Mouse (Mus musculus) embryo, embryonic 11.5 days (tissue): ENCODE results near the gene Chst14.

Experiments
- DNase-seq: peaks from one replicate; pipeline ENCODE4 v3.0.0-alpha.2; 2012; ENCODE audit warnings: low read depth, low spot score

The Chst14 gene

GRCm38 (mm10) chr2:118926361-118926997 is at the start of gene Chst14:
Chst14 (plus strand) TSS chr2:118926496.
- DNase-seq, result peak; percentile 63

- no peak for DNase-seq
Observed at GRCm38 (mm10) chr2:118881019-118881418, 45.3 kb upstream of the Chst14 start.

DNA sequence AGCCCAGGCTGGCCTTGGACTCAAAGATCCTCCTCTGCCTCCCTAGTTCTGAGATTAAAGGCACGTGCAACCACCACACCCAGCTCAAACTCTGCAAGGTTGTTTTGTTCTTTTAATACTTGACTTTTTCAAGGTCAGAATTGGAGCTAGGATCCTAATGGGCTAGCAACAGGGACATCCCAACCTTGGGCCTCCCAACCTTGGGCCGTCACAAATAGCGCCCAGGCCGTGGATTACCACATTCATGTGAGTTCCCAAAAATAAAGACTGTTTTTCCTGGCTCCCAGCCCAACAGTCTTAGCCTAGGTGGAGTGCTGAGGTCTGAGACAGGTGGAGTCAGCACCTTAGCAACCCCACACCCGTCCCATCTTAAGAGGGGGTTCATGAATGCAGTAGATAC is 44.3 kb upstream of the Chst14 start:
- DNase-seq, result no peak

DNA sequence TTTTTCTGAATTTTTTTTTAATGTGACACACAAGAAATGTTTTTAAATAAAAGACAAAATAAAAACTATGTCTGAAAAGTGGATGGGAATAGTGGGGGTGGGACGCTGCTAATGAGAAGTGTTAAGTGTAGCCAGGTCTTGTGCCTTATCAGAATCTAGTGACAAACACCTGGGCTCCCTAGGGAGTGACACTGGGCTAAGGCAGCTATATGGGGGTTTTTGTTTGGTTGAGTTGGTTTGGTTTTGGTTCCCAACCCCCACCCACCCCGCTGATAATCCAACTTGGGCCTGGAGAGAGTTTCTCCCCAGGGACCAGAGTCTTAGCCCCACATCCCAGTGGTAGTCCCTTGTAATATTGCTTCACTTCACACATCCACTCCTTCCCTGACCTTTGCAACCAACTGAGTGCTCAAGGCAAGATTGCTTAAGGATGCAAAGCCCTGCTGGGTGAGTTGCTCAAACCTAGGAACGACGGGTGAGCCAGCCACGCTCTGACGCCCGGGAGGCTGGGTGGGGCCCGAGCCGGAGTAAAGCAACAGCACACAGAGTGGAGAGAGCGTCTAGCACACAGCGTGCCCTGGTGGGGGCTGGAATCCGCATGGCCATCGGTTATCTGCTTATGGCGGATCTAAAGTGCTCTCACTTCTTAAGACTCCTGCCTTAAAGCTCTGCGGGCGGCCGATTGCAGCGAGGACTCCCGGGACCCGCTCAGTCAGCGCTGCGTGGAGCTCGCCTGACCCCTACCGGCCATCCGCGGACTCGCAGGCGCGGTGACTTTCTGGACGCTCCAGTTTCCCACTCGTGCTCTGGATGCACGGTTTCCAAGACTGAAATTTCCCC is 43.2 kb upstream of the Chst14 start:
- DNase-seq, result peak; percentile 61

GRCm38 (mm10) chr2:118887440-118887839 is 38.9 kb upstream of the Chst14 start:
- DNase-seq, result no peak

DNA sequence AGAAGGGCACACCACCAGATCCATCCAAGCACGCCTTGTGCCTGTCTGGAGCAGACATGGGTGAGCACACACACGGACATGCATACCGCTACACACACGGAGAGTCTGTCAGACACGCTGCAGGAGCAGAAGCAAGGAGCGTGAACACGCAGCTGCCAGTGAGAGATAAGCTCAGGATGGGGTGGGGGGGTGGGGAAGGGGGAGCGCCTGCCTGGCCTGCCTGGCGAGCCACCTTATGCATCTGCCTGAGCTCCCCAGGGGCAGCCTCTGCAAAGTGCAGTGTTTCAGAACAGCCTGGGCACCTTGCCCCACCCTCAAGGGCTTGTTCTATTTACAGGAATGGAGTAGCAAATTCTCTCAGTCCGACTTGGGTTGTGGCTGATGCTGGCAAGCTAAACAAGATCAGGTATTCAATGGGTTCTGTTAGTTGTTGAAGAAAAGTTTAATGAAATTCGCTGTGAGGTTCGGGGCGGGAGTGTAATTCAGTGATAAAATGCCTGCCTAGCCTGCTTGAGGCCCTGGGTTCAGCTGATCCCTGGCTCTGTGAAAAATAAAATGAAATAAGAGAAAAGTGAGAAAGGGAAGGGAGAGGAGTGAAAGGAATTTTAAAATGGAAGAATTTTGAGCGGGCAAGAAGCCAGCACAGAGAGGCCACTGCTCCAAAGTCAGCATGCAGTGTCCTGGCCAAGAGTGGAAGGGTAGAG is 38.3 kb upstream of the Chst14 start:
- no peak for DNase-seq

- DNase-seq, result no peak
Observed at GRCm38 (mm10) chr2:118891173-118891572, 35.1 kb upstream of the Chst14 start.

DNA sequence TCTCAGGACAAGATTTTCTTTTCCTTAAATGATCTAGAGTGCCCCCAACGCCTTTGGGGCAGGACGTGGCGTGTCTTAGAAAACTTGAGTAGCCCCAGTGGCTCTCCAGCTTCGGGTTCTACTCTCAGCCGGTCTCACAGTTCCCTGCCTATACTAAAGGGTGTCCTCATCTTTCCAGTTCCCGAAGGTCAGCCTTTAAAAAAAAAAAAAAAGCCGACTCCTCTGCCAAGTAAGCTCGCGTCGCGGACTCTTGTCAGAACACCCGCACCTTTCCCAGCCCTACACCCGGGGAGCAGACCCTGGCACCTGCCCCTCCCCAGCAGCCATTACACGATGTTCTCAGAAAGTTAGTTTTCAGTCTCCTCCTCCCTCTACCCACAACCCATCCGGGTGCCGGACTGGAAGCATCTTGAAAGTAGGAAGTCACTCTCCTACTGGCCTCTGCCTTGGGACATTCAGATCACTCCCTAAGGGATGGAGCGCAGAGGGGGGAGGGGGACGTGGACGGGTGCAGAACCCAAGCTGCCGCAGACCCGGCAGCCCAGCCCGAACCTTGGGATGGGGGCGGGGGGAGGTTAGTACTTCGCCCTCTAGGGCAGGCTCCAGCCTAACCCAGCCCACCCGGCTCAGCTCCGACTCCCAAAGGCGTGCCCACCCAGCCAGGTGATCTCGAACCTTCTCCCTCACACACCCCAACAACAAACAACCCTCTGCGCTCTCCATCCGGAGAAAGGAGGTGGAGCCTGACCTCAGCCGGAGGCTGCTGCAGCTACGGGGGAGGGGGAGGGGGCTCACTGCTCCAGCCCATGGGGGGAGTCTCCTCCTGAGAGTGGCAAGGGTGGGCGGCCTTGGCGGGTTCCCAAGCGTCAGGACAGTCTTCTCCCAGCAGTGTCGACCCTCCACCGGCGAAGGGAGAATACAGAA is 30.0 kb upstream of the Chst14 start:
- no peak for DNase-seq

DNA sequence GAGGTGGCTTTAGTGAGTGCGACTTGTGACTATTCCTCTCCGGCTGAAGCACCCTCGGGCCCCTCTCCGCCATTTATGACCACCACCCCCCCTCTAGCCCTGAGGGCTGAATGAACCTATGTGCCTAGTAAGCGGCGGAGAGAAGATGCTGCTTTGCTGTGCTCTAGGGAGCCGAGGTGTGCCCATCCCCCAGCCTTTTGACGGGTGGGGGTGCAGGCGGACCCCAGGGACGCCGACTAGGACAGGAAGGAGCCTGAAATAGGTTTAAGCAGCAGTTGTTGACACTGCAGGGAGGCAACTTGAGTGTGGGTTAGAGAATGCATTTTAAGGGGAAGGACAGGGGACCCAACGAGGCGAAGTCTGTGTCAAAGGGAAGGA is 29.4 kb upstream of the Chst14 start:
- DNase-seq, result no peak

DNA sequence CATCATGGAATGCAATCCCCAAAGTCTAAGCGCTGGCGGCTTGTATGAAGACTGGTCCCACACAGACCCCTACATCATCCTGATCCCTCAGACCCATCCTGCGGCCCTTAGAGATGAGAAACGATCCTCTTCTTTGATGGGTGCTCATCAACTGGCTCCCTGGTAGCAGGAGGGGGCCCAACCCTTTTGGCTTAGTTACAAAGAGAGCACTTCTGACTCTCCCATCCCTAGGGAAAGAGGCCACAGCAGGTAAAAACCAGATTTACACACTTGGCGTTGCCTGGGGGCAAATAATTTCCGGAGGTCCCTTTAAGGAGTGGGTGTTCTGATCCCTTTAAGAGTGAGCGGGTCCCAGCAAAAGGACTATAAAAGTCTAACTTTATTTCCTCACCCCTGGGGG is 28.9 kb upstream of the Chst14 start:
- no peak for DNase-seq

- no peak for DNase-seq
Observed at GRCm38 (mm10) chr2:118897808-118898207, 28.5 kb upstream of the Chst14 start.

DNA sequence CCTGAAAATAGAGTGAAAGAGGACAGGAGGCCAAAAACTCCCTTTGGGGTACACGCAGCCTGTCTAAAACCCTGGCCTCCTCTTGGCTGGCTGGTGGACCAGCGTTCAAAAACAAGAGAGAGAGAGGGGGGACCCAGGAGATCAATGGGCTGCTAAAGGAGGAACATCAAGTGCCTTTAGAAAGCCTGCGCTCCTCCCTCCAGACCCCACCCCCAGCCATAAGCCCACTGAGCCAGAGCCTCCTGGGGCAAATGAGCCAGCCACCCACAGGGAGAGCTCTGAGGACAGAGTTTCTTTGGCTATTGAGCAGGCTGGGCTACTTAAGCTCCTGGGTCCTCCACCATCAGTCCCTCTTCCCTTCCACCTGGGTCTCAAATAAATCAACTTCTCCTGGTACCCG is 27.5 kb upstream of the Chst14 start:
- no peak for DNase-seq

DNA sequence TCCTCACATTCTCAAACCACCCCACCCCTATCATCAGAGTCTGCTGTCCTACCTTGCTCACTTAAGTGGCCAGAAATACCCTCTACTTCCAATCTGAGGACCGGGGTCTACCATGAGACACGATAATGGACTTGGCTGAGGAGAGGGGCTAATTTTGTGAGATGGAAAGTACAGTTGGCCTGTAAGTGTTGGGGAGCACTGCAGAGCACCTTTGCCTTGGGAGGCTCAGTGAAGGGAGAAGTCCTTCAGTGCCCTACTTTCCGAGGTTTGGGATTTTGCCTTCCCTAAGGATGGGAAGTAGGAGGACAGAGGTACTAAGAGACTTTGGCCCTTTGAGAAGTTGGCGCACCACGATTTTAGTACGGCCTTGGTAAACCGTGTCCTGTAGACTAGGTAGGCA is 27.0 kb upstream of the Chst14 start:
- DNase-seq, result no peak

DNA sequence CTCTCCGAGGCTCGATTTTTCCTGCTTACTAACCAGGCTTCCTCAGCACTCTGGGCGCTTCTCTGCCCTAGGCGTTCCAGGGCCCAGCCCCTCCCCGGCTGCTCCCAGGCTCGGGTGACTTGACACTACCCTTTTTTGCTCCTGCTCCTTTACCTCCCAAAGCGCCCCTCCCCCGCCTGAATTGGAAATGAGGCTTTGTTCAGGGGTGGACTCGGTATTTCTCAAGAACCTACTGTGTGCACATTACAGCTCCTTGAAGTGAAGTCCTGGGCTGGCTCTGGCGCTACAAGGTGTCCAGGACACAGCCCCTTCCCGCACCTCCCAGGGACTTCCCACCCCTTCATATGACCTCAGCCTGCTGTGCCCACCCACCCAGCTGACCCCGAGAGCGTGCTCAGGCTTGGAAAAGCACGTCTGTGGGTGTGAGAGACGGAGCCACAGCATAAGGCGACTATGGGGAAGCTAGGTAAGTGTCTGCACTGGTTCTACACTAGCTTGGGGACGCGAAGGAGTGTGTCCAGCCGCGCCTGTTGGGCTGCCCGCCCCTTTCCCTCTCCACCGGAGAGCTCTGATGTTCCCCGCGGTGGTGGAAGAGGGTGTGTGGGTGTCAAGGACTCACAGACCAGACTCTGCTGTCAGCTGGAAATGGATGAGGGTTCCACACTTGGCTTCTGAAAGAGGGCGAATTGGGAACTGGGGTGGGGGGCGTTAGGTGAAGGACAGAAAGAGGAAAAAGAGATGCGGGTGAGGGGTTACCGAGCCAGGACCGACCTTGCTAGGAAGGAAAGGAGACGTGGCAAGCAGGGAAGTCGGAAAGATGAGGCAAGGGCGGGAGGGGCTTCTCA is 26.1 kb upstream of the Chst14 start, which contains the start of gene Bahd1:
Gene Bahd1 (plus strand): TSS at position 397 of the 845 bp plus-strand sequence.
- no peak for DNase-seq

DNA sequence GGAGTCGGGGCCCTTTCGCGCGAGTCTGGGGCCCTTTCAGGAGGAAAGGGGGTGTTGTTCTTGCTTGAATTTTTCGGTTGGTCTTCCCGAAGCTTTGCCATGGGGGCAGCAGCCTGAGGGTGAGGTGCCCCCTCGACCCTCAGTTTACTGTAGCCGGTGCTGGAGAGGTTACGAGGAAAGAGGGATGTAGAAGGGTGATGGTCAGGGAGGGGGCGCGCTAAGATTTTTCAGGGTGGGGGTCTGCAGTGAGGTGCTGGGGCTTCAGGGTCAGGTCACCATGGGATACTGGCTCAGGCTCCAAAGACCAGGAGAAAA is 25.5 kb upstream of the Chst14 start:
- no peak for DNase-seq

GRCm38 (mm10) chr2:118901175-118902031 is 24.9 kb upstream of the Chst14 start:
- DNase-seq, result peak; percentile 86

GRCm38 (mm10) chr2:118902051-118903025 is 24.0 kb upstream of the Chst14 start:
- DNase-seq, result no peak

DNA sequence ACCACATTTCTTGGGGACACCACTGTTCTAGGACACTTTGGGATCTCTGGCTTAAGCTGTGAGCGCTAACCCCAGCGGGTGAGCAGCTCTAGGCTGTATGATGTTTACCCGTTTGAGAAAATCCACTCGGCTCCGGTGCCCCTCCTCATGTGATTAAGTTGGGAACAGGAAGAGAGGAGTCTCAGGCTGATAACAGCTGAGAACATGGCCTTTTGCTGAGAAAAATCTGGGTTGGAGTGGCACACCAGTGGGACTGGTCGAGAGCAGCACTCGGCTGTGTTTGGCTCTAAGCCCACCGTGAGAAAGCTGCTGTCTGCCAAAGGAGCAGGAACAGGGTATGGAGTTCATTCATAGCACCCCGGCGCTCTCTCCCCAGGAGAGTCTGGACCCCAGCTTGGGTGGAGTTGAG is 23.0 kb upstream of the Chst14 start:
- no peak for DNase-seq
